Mouse (Mus musculus) intestine, embryonic 16.5 days (tissue): ENCODE measurements around the gene Gm20388. TPM values are rescaled to one million over a fixed set of nuclear protein-coding genes. Genes with fewer than 3 reads are reported as not detected.

Experiments used
- ATAC-seq: fragments of 200-750 bp; cut with Nextera tagmentation; 2 replicates; pipeline ENCODE4 v1.8.0; 2017; ENCODE audit warnings: moderate TSS enrichment, moderate library complexity
- H3K27ac ChIP-seq: fragments of 300-500 bp; sonication (generic); 2 replicates; pipeline ENCODE4 v1.5.1; 2014; ENCODE audit warnings: mild to moderate bottlenecking, low read length
- H3K27me3 ChIP-seq: fragments of 300-500 bp; sonication (generic); replicated peaks from 2 replicates; pipeline ENCODE4 v1.6.1; 2014; ENCODE audit warnings: low read length, control low read depth, mixed read lengths; ENCODE audit not compliant: control insufficient read depth, insufficient read depth
- H3K36me3 ChIP-seq: fragments of 300-500 bp; sonication (generic); 2 replicates; pipeline ENCODE4 v1.6.1; 2014; ENCODE audit warnings: low read length, control low read depth; ENCODE audit not compliant: control insufficient read depth, insufficient read depth
- H3K4me1 ChIP-seq: fragments of 300-500 bp; sonication (generic); 2 replicates; pipeline ENCODE4 v1.6.1; 2014; ENCODE audit warnings: low read length, control low read depth, mixed read lengths; ENCODE audit not compliant: control insufficient read depth, insufficient read depth
- H3K4me2 ChIP-seq: fragments of 300-500 bp; sonication (generic); 2 replicates; pipeline ENCODE4 v1.6.1; 2014; ENCODE audit warnings: low read depth, low read length, control low read depth
- H3K4me3 ChIP-seq: fragments of 300-500 bp; sonication (generic); 2 replicates; pipeline ENCODE4 v1.5.1; 2014; ENCODE audit warnings: mild to moderate bottlenecking, low read length
- H3K9ac ChIP-seq: fragments of 300-500 bp; sonication (generic); 2 replicates; pipeline ENCODE4 v1.6.1; 2014; ENCODE audit warnings: low read depth, low read length
- H3K9me3 ChIP-seq: fragments of 300-500 bp; sonication (generic); 2 replicates; pipeline ENCODE4 v1.6.1; 2016; ENCODE audit warnings: low read length, control low read depth; ENCODE audit not compliant: control insufficient read depth
- WGBS: fragments of 180-500 bp; shearing (Covaris S2); extraction: QIAGEN DNeasy Blood & Tissue Kit; methylation state at CpG from one replicate; pipeline ENCODE4 v1.1.7; 2014; 5-methylcytosine and 5-hydroxymethylcytosine counted together
- polyA plus RNA-seq: library from polyadenylated mRNA; unstranded; fragments of >200 nt; fragmentation: Nextera tagmentation; extraction: Ambion mirVana; gene quantifications from 2 replicates; pipeline ENCODE4 v1.2.1, GENCODE M21; 2015

Gm20388 gene
- polyA plus RNA-seq, 1 experiment from 2014 or later, result 5.8 TPM

DNA sequence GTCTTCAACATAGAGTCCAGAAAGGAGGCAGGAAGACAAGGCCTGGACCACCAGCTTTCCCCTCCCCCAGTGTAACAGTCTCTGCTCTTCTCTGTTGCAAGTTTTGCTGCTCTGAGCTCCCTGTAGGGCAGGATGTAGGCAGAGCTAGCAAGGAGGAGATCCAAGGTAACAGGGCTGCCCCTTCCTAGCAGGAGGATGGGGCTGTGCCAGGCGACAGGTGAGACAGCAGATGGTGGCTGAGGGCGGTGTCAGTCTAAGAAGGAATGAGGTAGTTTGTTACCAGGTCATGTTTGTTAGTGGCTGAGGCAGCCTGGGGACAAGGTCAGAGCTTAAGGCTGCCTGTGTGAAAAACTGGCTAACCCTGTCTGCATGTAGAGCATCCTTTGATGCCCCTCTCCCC is 1789.3 kb downstream of the Gm20388 start:
- Histone ChIP-seq H3K9me3 (no peaks in the 10 kb centered on the region), H3K4me2 (no peak overlapping the region), H3K4me3 (no peak overlapping the region), H3K27me3 (no peaks in the 10 kb centered on the region; the same call in 1 of the 2 replicates), H3K27ac (no peak overlapping the region), H3K9ac (no peak overlapping the region), H3K36me3 (no peaks in the 10 kb centered on the region), H3K4me1 (peaks cover 8% of the 10 kb centered on the region; the same call in 1 of the 2 replicates)
- 78% methylated on average over 2 of the region's 2 CpGs for WGBS
- no peak for ATAC-seq

DNA sequence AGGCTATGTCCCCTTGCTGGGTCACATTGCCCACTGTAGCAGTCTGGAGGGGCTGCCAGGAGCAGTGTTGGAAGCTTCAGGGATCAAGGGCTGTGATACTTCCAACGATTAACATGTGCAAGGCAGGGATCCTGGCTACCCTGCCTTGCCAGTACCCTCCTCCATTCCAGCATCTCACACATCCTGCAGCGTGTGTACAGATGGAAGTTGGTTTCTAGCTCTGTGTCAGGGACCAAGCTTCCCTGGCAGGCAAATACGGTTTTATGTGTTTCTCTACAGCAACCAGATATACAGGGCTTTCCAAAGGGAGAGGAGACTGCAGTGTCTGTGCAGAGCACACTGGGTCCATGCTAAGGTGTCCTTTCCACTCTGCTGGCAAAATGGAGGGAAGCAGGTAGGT is 1794.5 kb downstream of the Gm20388 start:
- Histone ChIP-seq H3K27me3 (no peaks in the 10 kb centered on the region; the same call in 1 of the 2 replicates), H3K4me1 (no peaks in the 10 kb centered on the region), H3K9ac (no peak overlapping the region), H3K27ac (no peak overlapping the region), H3K4me3 (no peak overlapping the region), H3K9me3 (no peaks in the 10 kb centered on the region), H3K36me3 (no peaks in the 10 kb centered on the region), H3K4me2 (no peak overlapping the region)
- no peak for ATAC-seq
- 58% methylated on average over 3 of the region's 3 CpGs for WGBS

DNA sequence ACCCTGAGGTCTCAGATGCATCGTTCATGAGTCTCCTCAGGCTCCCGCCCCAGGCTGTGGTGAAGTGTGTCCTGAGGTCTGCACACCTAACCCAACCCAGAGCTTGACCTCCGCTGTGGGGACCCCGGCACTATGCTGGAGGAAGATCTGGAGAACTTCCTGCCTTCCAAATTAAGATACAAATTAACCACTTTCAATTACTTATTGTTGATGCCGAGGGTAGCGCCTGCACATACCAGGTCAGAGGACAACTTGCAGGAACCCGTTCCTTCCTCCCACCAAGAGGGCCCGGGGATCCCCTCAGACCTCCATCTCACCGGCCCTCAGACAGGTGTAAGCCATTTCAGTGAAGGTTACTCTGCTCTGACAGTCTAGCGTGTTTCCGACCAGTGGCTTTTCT is 1796.3 kb downstream of the Gm20388 start:
- Histone ChIP-seq H3K9ac (no peak overlapping the region), H3K36me3 (no peaks in the 10 kb centered on the region), H3K4me1 (no peaks in the 10 kb centered on the region), H3K4me3 (no peak overlapping the region), H3K4me2 (no peak overlapping the region), H3K27me3 (no peaks in the 10 kb centered on the region; the same call in 1 of the 2 replicates), H3K27ac (no peak overlapping the region), H3K9me3 (no peaks in the 10 kb centered on the region)
- no peak for ATAC-seq
- WGBS, result 81% methylated on average over 11 of the region's 11 CpGs

DNA sequence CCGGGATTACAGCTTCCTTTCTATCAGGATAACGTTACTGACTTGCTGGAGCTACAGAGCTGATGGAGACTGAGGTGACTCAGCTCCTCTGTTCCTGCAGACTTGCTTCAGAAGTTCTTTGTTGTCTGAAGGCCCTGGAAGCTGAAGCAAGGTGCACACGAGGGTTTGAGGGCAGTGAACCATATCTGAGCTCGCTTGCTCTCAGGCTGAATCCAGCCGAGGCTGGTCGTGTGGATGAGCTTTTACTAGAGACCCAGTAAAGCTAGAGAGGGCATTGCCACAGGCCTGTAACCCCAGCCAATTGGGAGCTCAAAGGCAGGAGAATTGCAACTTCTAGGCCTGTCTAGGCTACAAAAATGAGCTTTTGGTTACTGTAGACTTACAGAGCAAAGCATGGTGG is 1797.8 kb downstream of the Gm20388 start:
- Histone ChIP-seq H3K4me3 (no peak overlapping the region), H3K36me3 (no peaks in the 10 kb centered on the region), H3K27ac (no peak overlapping the region), H3K4me1 (no peaks in the 10 kb centered on the region), H3K27me3 (no peaks in the 10 kb centered on the region; the same call in 1 of the 2 replicates), H3K9ac (no peak overlapping the region), H3K9me3 (no peaks in the 10 kb centered on the region), H3K4me2 (no peak overlapping the region)
- ATAC-seq, result no peak
- WGBS, result 67% methylated on average over 6 of the region's 6 CpGs

GRCm38 (mm10) chr8:121717502-121717901 is 1806.9 kb downstream of the Gm20388 start:
- Histone ChIP-seq H3K27me3 (0 out of 2 replicates have a peak, but pooled peaks cover 4% of the 10 kb centered on the region), H3K9me3 (no peaks in the 10 kb centered on the region), H3K9ac (no peak overlapping the region), H3K4me2 (no peak overlapping the region), H3K4me1 (no peaks in the 10 kb centered on the region), H3K27ac (no peak overlapping the region), H3K36me3 (no peaks in the 10 kb centered on the region), H3K4me3 (no peak overlapping the region)
- no peak for ATAC-seq
- 46% methylated on average over 14 of the region's 14 CpGs for WGBS

GRCm38 (mm10) chr8:121717982-121718425 is 1807.4 kb downstream of the Gm20388 start:
- Histone ChIP-seq H3K9me3 (no peaks in the 10 kb centered on the region), H3K4me2 (no peak overlapping the region), H3K4me3 (no peak overlapping the region), H3K36me3 (no peaks in the 10 kb centered on the region), H3K9ac (no peak overlapping the region), H3K27me3 (0 out of 2 replicates have a peak, but pooled peaks cover 4% of the 10 kb centered on the region), H3K27ac (no peak overlapping the region), H3K4me1 (no peaks in the 10 kb centered on the region)
- WGBS, result 23% methylated on average over 12 of the region's 12 CpGs
- ATAC-seq, result peak; percentile 58

DNA sequence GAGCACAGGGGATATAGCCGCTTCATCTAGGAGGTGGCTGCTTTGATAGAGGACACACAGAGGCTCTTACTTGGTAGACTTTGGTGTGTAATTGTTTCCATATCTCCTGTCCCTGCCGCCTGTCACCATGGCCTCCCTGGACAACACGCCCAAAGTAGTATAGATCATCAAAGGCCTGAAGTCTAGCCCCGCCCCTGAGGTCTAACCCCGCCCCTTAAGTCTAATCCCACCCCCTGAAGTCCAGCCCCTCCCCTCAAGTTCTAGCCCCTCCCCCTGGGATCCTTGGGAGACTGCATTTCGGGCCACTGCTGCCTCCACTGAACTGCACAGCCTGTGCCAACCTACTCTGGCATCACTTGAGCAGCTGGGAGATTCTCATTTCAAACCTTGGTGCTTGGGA is 1808.3 kb downstream of the Gm20388 start:
- Histone ChIP-seq H3K27me3 (0 out of 2 replicates have a peak, but pooled peaks cover 4% of the 10 kb centered on the region), H3K9ac (no peak overlapping the region), H3K36me3 (no peaks in the 10 kb centered on the region), H3K4me3 (no peak overlapping the region), H3K27ac (no peak overlapping the region), H3K4me2 (no peak overlapping the region), H3K4me1 (no peaks in the 10 kb centered on the region), H3K9me3 (no peaks in the 10 kb centered on the region)
- 53% methylated on average over 6 of the region's 6 CpGs for WGBS
- no peak for ATAC-seq

- H3K9me3 ChIP-seq, result no peaks in the 10 kb centered on the region
- no peaks in the 10 kb centered on the region for H3K36me3 ChIP-seq
- no peak overlapping the region for H3K9ac ChIP-seq
- no peaks in the 10 kb centered on the region for H3K4me1 ChIP-seq
- no peak overlapping the region for H3K4me2 ChIP-seq
- ATAC-seq, result no peak
- H3K27me3 ChIP-seq, result 0 out of 2 replicates have a peak, but pooled peaks cover 4% of the 10 kb centered on the region
- WGBS, result 44% methylated on average over 6 of the region's 6 CpGs
- H3K4me3 ChIP-seq, result no peak overlapping the region
- H3K27ac ChIP-seq, result no peak overlapping the region
These were observed 1810.4 kb downstream of the Gm20388 start for GRCm38 (mm10) chr8:121721072-121721471.

DNA sequence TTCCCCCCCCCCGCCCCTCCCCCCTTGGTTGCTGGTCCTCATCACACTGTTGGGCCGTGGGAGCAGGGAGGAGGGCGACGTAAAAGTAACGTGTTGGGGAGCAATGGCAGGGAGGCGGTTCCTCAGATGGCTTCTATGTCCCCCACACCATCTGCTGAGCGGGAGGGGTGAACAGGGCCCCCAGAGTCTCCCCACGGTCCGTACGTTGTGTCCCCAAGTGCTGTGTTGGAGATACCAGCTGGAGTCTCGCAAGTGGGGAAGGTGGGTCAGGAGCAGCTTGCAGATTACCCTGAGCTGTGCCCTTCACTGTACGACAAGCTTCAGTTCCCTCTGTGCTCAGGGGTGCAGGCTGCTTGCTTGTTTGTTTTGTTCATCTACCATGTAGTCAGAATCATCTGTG is 1813.2 kb downstream of the Gm20388 start:
- Histone ChIP-seq H3K36me3 (no peaks in the 10 kb centered on the region), H3K4me2 (no peak overlapping the region), H3K4me3 (no peak overlapping the region), H3K4me1 (no peaks in the 10 kb centered on the region), H3K27me3 (peaks cover 16% of the 10 kb centered on the region), H3K9ac (no peak overlapping the region), H3K27ac (no peak overlapping the region), H3K9me3 (no peaks in the 10 kb centered on the region)
- ATAC-seq, result no peak
- WGBS, result 68% methylated on average over 12 of the region's 12 CpGs

DNA sequence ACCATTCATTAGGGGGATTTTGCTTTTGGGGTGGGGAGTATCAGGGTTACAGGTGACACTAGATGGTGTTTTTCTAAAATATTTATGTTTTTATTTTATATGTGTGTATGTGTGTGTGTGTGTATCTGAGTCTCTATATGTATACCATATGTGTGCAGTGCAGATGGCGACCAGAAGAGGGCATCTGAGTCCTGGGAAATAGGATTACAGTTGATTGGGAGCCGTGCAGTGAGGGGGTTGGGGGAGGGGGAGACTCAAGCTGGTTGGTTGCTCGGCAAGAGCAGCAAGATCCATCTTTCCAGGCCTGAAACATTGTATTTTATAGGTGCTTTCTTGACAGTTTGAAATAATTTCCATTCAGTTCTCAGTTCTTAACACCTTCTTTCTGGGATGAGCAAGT is 1816.5 kb downstream of the Gm20388 start:
- Histone ChIP-seq H3K27ac (no peak overlapping the region), H3K9me3 (no peaks in the 10 kb centered on the region), H3K9ac (no peak overlapping the region), H3K4me3 (no peak overlapping the region), H3K36me3 (no peaks in the 10 kb centered on the region), H3K27me3 (peaks cover 45% of the 10 kb centered on the region), H3K4me1 (peaks cover 7% of the 10 kb centered on the region), H3K4me2 (no peak overlapping the region)
- no peak for ATAC-seq
- 60% methylated on average over 3 of the region's 3 CpGs for WGBS
